Mouse (Mus musculus): ENCODE data around the gene Srsf6. TPM values are rescaled to one million over a fixed set of nuclear protein-coding genes. Genes with fewer than 3 reads are reported as not detected.

The Srsf6 gene
- polyA plus RNA-seq, 1 experiment from 2014 or later = 57.7 TPM

DNA sequence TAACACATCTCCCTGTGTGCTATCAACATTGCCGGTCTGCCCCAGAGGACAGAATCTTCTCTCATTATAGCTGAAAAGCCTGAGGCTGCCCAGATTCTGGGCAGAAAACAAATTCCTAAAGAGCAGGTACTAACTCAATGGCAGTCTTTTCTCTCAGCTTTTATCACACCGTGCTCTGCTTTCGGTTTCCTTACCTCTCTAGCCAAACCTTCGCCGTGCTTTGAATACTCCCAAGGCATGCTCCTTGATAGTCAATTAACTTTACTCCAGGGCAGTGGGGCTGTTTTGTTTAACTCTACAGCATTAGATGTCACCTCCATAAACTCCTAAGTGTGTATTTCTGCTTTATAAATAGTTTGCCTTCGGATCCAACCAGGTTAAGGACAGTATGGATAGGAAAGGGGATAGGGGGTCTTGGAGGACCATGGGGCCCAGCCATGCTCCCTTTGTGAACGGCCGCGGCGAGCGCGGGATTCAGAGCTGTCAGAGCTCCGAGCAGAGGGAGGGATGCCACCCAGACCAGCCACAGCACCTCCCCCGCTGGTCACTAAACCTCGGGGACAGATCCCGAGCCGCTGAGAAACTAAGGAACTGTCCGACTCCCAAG is 709 bp upstream of the Srsf6 start:
- Histone ChIP-seq H3K27me3 (replicated peaks; ENCODE audit: control insufficient read depth, insufficient read depth, low read length) (no peaks in the 10 kb centered on the region), H3K36me3 (ENCODE audit: control insufficient read depth, insufficient read depth) (peaks cover 25% of the 10 kb centered on the region), H3K9ac (ENCODE audit: low read depth, low read length) (peak overlapping the region; percentile 100), H3K4me2 (replicated peaks; ENCODE audit: low read depth) (peak overlapping the region; percentile 92), H3K4me3 (ENCODE audit: low read depth, low read length) (peak overlapping the region; percentile 98), H3K27ac (ENCODE audit: low read depth, low read length) (peak overlapping the region; percentile 99), H3K4me1 (replicated peaks; ENCODE audit: control insufficient read depth, insufficient read depth, low read length) (peaks cover 4% of the 10 kb centered on the region; the same call in 1 of the 2 replicates), H3K9me3 (ENCODE audit: control insufficient read depth) (no peaks in the 10 kb centered on the region)
- ATAC-seq = no peak
- under 1% methylated on average over 18 of the region's 18 CpGs for WGBS
- TF ChIP-seq CTCF (IDR thresholded peaks at IDR 0.05; ENCODE audit: low read depth) = no peak

DNA sequence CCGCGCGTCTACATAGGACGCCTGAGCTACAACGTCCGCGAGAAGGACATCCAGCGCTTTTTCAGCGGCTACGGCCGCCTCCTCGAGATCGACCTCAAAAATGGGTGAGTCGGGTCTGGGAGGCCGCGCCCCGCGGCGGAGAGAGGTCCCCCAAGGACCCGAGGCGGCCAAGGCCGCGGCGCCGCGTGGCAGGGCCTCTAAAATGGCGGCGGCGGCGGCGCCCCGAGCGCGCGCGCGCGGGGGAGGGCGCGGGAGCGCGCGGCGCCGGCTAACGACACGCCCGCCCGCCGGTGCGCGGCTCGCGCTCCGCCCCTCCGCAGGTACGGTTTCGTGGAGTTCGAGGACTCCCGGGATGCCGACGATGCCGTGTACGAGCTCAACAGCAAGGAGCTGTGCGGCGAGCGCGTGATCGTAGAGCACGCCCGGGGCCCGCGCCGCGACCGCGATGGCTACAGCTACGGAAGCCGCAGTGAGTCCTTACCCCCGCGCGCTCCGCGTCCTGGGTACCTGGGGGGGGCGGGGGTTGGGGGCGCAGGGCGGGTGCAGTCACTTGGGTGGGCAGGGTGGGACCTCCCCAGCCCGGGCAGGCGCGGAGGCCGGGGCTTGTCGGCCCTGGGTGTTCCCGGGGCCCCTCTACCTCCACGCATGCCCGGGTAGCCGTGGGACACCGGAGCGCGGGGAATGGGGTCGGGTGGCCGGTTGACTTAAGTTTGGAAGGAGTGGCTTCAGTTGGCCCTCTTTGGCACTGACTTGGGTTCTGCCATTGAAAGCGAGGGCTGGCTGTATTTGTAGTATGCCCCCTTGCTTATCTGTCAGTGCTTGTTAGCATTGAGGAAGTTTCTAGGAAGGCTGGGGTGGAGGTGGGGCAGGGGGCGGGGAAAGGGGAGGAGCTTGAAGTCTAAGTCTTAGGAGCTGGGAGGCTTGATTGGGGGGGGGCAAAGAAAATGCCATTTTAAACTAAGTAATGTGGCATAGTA is 634 bp downstream of the Srsf6 start:
- WGBS = under 1% methylated on average over 67 of the region's 103 CpGs
- Histone ChIP-seq H3K36me3 (ENCODE audit: control insufficient read depth, insufficient read depth) (peaks cover 36% of the 10 kb centered on the region), H3K27me3 (replicated peaks; ENCODE audit: control insufficient read depth, insufficient read depth, low read length) (no peaks in the 10 kb centered on the region), H3K4me3 (ENCODE audit: low read depth, low read length) (peak overlapping the region; percentile 98), H3K4me1 (replicated peaks; ENCODE audit: control insufficient read depth, insufficient read depth, low read length) (peaks cover 4% of the 10 kb centered on the region; the same call in 1 of the 2 replicates), H3K9me3 (ENCODE audit: control insufficient read depth) (no peaks in the 10 kb centered on the region), H3K27ac (ENCODE audit: low read depth, low read length) (peak overlapping the region; percentile 99), H3K4me2 (replicated peaks; ENCODE audit: low read depth) (peak overlapping the region; percentile 92), H3K9ac (ENCODE audit: low read depth, low read length) (peak overlapping the region; percentile 100)
- ATAC-seq = peak; percentile 71
- no peak for TF ChIP-seq CTCF (IDR thresholded peaks at IDR 0.05; ENCODE audit: low read depth)

- Histone ChIP-seq H3K27me3 (replicated peaks; ENCODE audit: control insufficient read depth, insufficient read depth, low read length) (no peaks in the 10 kb centered on the region), H3K4me2 (replicated peaks; ENCODE audit: low read depth) (peak overlapping the region; percentile 92), H3K9ac (ENCODE audit: low read depth, low read length) (no peak overlapping the region), H3K4me1 (replicated peaks; ENCODE audit: control insufficient read depth, insufficient read depth, low read length) (peaks cover 4% of the 10 kb centered on the region; the same call in 1 of the 2 replicates), H3K9me3 (ENCODE audit: control insufficient read depth) (no peaks in the 10 kb centered on the region), H3K36me3 (ENCODE audit: control insufficient read depth, insufficient read depth) (peaks cover 42% of the 10 kb centered on the region), H3K4me3 (ENCODE audit: low read depth, low read length) (peak overlapping the region; percentile 98), H3K27ac (ENCODE audit: low read depth, low read length) (no peak overlapping the region)
- ATAC-seq = no peak
- WGBS = 33% methylated on average over 4 of the region's 4 CpGs
- no peak for TF ChIP-seq CTCF (IDR thresholded peaks at IDR 0.05; ENCODE audit: low read depth)
These were observed 1.4 kb downstream of the Srsf6 start for GRCm38 (mm10) chr2:162932706-162933105.

GRCm38 (mm10) chr2:162934421-162934820 is 3.1 kb downstream of the Srsf6 start:
- Histone ChIP-seq H3K4me2 (replicated peaks; ENCODE audit: low read depth) (no peak overlapping the region), H3K27me3 (replicated peaks; ENCODE audit: control insufficient read depth, insufficient read depth, low read length) (no peaks in the 10 kb centered on the region), H3K4me1 (replicated peaks; ENCODE audit: control insufficient read depth, insufficient read depth, low read length) (peaks cover 4% of the 10 kb centered on the region; the same call in 1 of the 2 replicates), H3K36me3 (ENCODE audit: control insufficient read depth, insufficient read depth) (peaks cover 58% of the 10 kb centered on the region), H3K9me3 (ENCODE audit: control insufficient read depth) (no peaks in the 10 kb centered on the region), H3K27ac (ENCODE audit: low read depth, low read length) (no peak overlapping the region), H3K9ac (ENCODE audit: low read depth, low read length) (no peak overlapping the region), H3K4me3 (ENCODE audit: low read depth, low read length) (no peak overlapping the region)
- WGBS = 68% methylated on average over 19 of the region's 19 CpGs
- TF ChIP-seq CTCF (IDR thresholded peaks at IDR 0.05; ENCODE audit: low read depth) = no peak
- no peak for ATAC-seq

GRCm38 (mm10) chr2:162935700-162936099 is 4.4 kb downstream of the Srsf6 start:
- no peak overlapping the region for H3K4me2 ChIP-seq (replicated peaks; ENCODE audit: low read depth)
- no peak for TF ChIP-seq CTCF (IDR thresholded peaks at IDR 0.05; ENCODE audit: low read depth)
- peaks cover 61% of the 10 kb centered on the region for H3K36me3 ChIP-seq (ENCODE audit: control insufficient read depth, insufficient read depth)
- H3K9ac ChIP-seq (ENCODE audit: low read depth, low read length) = no peak overlapping the region
- no peak overlapping the region for H3K27ac ChIP-seq (ENCODE audit: low read depth, low read length)
- H3K4me3 ChIP-seq (ENCODE audit: low read depth, low read length) = no peak overlapping the region
- H3K27me3 ChIP-seq (replicated peaks; ENCODE audit: control insufficient read depth, insufficient read depth, low read length) = no peaks in the 10 kb centered on the region
- peaks cover 4% of the 10 kb centered on the region; the same call in 1 of the 2 replicates for H3K4me1 ChIP-seq (replicated peaks; ENCODE audit: control insufficient read depth, insufficient read depth, low read length)
- 95% methylated on average over 3 of the region's 3 CpGs for WGBS
- ATAC-seq = no peak
- H3K9me3 ChIP-seq (ENCODE audit: control insufficient read depth) = no peaks in the 10 kb centered on the region

DNA sequence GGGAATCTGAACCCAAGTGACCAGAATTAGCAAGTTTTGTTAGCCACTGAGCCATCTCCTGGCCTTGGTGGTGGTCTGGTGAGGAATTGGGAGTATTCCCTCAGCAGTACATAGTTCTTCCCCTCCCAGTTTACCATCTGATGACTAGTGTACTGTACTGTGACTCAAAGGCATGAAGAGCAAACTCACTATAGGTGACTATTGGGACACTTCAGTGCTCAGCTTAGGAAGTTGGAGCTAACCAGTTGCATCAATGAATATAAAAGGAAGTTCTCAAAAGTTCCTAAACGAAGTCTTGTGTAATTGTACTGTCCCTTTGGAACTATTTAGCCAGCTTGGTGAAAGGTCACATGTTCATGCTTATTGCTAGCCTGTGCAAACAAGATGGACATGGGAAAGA is 8.2 kb downstream of the Srsf6 start:
- TF ChIP-seq CTCF (IDR thresholded peaks at IDR 0.05; ENCODE audit: low read depth) = no peak
- H3K4me3 ChIP-seq (ENCODE audit: low read depth, low read length) = no peak overlapping the region
- H3K9ac ChIP-seq (ENCODE audit: low read depth, low read length) = no peak overlapping the region
- peaks cover 8% of the 10 kb centered on the region; the same call in 1 of the 2 replicates for H3K4me1 ChIP-seq (replicated peaks; ENCODE audit: control insufficient read depth, insufficient read depth, low read length)
- peaks cover 15% of the 10 kb centered on the region; the same call in 1 of the 2 replicates for H3K27me3 ChIP-seq (replicated peaks; ENCODE audit: control insufficient read depth, insufficient read depth, low read length)
- peaks cover 51% of the 10 kb centered on the region for H3K36me3 ChIP-seq (ENCODE audit: control insufficient read depth, insufficient read depth)
- no peak overlapping the region for H3K27ac ChIP-seq (ENCODE audit: low read depth, low read length)
- 47% methylated on average over 1 of the region's 1 CpGs for WGBS
- no peak overlapping the region for H3K4me2 ChIP-seq (replicated peaks; ENCODE audit: low read depth)
- no peaks in the 10 kb centered on the region for H3K9me3 ChIP-seq (ENCODE audit: control insufficient read depth)
- ATAC-seq = no peak
